Mouse (Mus musculus) lung, embryonic 16.5 days (tissue): Measurements from ENCODE around the gene Fmo1. TPM values are rescaled to one million over a fixed set of nuclear protein-coding genes. Genes with fewer than 3 reads are reported as not detected.

ENCODE experiments used
- ATAC-seq: fragments of 200-750 bp; cut with Nextera tagmentation; 2 replicates; pipeline ENCODE4 v1.8.0; 2017; ENCODE audit warnings: low read depth, mild to moderate bottlenecking, moderate library complexity
- H3K27ac ChIP-seq: fragments of 300-500 bp; sonication (generic); 2 replicates; pipeline ENCODE4 v1.5.1; 2014; ENCODE audit warnings: mild to moderate bottlenecking, control low read depth, low read length
- H3K27me3 ChIP-seq: fragments of 300-500 bp; sonication (generic); 2 replicates; pipeline ENCODE4 v1.6.1; 2014; ENCODE audit warnings: low read depth, low read length, mixed read lengths; ENCODE audit not compliant: control insufficient read depth, insufficient read depth
- H3K36me3 ChIP-seq: fragments of 300-500 bp; sonication (generic); 2 replicates; pipeline ENCODE4 v1.6.1; 2014; ENCODE audit warnings: low read length; ENCODE audit not compliant: control insufficient read depth, insufficient read depth
- H3K4me1 ChIP-seq: fragments of 300-500 bp; sonication (generic); replicated peaks from 2 replicates; pipeline ENCODE4 v1.6.1; 2014; ENCODE audit warnings: low read length, mixed read lengths; ENCODE audit not compliant: control insufficient read depth, insufficient read depth
- H3K4me2 ChIP-seq: fragments of 300-500 bp; sonication (generic); 2 replicates; pipeline ENCODE4 v1.6.1; 2014; ENCODE audit warnings: low read depth, low read length, control low read depth
- H3K4me3 ChIP-seq: fragments of 300-500 bp; sonication (generic); 2 replicates; pipeline ENCODE4 v1.5.1; 2014; ENCODE audit warnings: mild to moderate bottlenecking, low read length, control low read depth
- H3K9ac ChIP-seq: fragments of 300-500 bp; sonication (generic); 2 replicates; pipeline ENCODE4 v1.6.1; 2014; ENCODE audit warnings: low read length, control low read depth
- H3K9me3 ChIP-seq: fragments of 300-500 bp; sonication (generic); 2 replicates; pipeline ENCODE4 v1.6.1; 2016; ENCODE audit warnings: low read length; ENCODE audit not compliant: control insufficient read depth
- WGBS: fragments of 180-500 bp; shearing (Covaris S2); extraction: QIAGEN DNeasy Blood & Tissue Kit; methylation state at CpG from one replicate; pipeline ENCODE4 v1.1.7; 2014; 5-methylcytosine and 5-hydroxymethylcytosine counted together
- polyA plus RNA-seq: library from polyadenylated mRNA; unstranded; fragments of >200 nt; fragmentation: Nextera tagmentation; extraction: Ambion mirVana; gene quantifications from 2 replicates; pipeline ENCODE4 v1.2.1, GENCODE M21; 2015

The Fmo1 gene
- polyA plus RNA-seq, 1 experiment from 2014 or later = 29.2 TPM

DNA sequence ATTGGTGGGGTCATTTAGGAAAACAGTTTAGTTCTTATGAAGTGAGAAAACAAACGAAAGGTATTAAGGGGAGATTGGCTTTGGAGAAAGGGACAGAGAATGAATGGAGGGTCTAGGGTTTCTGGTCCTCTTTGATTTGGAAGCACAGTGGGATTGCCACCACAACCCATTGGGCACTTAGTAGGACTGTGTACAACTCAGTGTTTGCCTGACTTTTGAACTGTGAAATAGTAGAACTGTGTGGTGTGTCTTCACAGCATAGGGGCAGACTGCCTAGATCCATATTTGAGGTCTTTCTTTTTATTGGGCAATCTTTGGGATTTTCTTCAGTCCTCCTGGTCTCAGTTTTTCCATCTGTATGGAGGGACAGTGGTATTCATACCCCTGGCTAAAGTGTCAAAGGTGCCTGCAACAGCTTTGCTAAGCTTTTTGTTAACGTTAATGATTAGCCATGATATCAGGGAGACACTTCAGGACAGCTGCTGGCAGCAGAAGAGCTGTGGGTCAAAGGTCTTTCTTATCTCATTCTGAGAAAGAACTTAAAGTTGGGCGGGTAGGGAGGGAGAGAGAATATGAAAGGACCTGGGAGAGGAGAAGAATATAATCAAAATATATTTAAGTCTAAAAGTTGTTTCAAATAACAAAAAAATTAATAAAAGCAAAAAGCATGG is 12.5 kb downstream of the Fmo1 start:
- Histone ChIP-seq H3K27ac (no peak overlapping the region), H3K4me1 (peaks cover 3% of the 10 kb centered on the region; the same call in 1 of the 2 replicates), H3K27me3 (no peaks in the 10 kb centered on the region), H3K9me3 (no peaks in the 10 kb centered on the region), H3K4me2 (no peak overlapping the region), H3K36me3 (no peaks in the 10 kb centered on the region), H3K4me3 (no peak overlapping the region), H3K9ac (no peak overlapping the region)
- WGBS = 29% methylated on average over 3 of the region's 3 CpGs
- no peak for ATAC-seq

DNA sequence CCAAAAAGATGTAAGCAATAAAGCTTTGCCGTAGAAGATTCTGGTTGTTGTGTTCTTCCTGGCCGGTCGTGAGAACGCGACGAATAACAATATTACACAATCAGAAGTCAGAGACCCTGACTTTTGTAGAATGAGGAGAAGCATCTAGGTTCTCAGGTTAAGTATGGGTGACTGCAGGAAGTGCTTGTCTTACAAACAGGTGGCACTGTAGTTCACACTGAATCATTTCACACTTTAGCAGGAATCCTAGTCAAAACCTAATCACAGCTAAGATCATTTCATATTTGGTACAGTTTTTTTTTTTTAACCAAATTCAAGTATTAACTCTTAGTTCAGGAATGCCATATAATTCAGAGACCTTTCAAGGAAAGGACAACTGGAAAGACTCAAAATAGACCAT is 18.9 kb downstream of the Fmo1 start:
- H3K36me3 ChIP-seq = no peaks in the 10 kb centered on the region
- no peak overlapping the region for H3K4me3 ChIP-seq
- H3K27ac ChIP-seq = no peak overlapping the region
- H3K27me3 ChIP-seq = no peaks in the 10 kb centered on the region
- no peak overlapping the region for H3K4me2 ChIP-seq
- ATAC-seq = no peak
- WGBS = 94% methylated on average over 6 of the region's 6 CpGs
- no peaks in the 10 kb centered on the region for H3K9me3 ChIP-seq
- H3K9ac ChIP-seq = no peak overlapping the region
- H3K4me1 ChIP-seq = no peaks in the 10 kb centered on the region

DNA sequence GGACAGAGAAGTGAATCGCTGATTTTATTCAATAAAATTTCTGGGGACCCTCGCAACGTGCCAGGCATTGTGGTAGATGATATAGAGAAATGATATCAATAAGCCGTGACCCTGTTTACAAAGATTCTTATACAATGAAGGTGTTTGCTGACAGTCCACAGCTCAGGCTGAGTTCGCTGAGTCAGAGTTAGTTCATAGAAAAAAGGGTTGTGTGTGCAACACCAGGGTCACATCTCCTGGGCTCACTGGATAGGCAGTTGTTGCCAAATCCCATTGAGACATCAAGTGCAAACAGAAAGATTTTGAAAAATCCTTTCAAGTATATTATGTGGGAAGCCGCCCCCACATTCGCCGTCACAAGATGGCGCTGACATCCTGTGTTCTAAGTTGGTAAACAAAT is 26.2 kb downstream of the Fmo1 start:
- no peaks in the 10 kb centered on the region for H3K9me3 ChIP-seq
- H3K27ac ChIP-seq = no peak overlapping the region
- no peaks in the 10 kb centered on the region for H3K36me3 ChIP-seq
- no peak overlapping the region for H3K9ac ChIP-seq
- no peak overlapping the region for H3K4me2 ChIP-seq
- WGBS = 82% methylated on average over 9 of the region's 9 CpGs
- H3K4me3 ChIP-seq = no peak overlapping the region
- ATAC-seq = no peak
- H3K4me1 ChIP-seq = no peaks in the 10 kb centered on the region
- H3K27me3 ChIP-seq = no peaks in the 10 kb centered on the region

DNA sequence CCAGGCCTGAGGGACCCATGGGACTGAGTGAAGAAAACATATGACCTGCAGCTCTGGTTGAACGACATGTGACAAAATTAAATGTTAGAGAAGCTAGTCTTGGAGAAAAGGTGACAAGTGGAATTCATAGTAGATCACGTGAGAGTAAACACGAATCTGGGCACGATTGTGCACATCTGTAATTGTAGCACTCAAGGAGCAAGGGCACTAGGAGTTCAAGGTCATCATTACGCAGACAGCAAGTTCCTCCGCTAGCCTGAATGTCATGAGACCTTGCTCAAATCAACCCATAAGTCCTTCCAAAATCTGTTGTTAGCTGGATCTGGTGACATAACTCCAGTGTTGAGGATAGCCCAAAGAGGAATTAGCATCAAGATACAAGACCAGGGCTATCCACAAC is 27.4 kb downstream of the Fmo1 start:
- Histone ChIP-seq H3K9ac (no peak overlapping the region), H3K9me3 (no peaks in the 10 kb centered on the region), H3K27ac (no peak overlapping the region), H3K36me3 (no peaks in the 10 kb centered on the region), H3K4me3 (no peak overlapping the region), H3K4me1 (no peaks in the 10 kb centered on the region), H3K27me3 (no peaks in the 10 kb centered on the region), H3K4me2 (no peak overlapping the region)
- no peak for ATAC-seq
- WGBS = 90% methylated on average over 6 of the region's 6 CpGs

DNA sequence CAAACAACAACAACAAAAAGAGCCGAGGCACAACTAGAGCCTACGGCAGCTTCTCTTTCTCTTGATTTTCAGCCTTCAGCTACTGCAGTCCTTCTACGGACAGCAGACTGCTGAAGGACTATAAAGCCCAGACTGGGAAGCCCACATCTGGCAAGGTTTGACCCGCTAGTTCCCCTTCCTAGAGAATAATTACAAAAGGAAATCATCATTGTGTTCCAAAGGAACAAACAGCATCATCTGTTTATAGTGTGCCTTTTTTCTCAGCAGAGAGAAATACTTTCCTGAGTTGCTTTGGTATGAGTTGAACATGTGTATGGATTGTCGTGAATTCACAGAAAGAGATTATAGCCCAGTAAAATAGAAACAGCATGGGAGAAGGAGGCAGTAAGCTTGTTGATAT is 32.1 kb downstream of the Fmo1 start:
- 70% methylated on average over 5 of the region's 5 CpGs for WGBS
- Histone ChIP-seq H3K9ac (no peak overlapping the region), H3K4me1 (no peaks in the 10 kb centered on the region), H3K4me3 (no peak overlapping the region), H3K27me3 (no peaks in the 10 kb centered on the region), H3K9me3 (no peaks in the 10 kb centered on the region), H3K36me3 (no peaks in the 10 kb centered on the region), H3K27ac (no peak overlapping the region), H3K4me2 (no peak overlapping the region)
- no peak for ATAC-seq

DNA sequence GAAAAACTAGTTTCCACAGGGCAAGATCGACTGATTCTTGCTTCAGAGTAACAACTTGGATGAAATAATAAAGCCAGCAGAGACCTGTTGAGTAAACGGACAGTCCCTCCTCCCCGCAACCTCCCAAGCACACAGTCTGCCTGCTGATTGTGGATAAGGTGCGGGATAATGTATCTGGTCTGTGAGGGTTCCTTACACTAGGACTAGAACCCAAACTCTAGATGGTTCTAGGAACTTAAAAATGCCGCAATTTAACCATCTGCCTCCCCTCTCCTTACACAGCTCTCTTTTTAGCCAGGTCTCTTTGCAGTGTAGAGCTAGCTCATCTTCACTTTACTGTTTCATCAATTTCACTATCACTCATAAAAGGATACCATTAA is 33.8 kb downstream of the Fmo1 start:
- Histone ChIP-seq H3K36me3 (no peaks in the 10 kb centered on the region), H3K4me3 (no peak overlapping the region)
- 58% methylated on average over 5 of the region's 5 CpGs for WGBS

DNA sequence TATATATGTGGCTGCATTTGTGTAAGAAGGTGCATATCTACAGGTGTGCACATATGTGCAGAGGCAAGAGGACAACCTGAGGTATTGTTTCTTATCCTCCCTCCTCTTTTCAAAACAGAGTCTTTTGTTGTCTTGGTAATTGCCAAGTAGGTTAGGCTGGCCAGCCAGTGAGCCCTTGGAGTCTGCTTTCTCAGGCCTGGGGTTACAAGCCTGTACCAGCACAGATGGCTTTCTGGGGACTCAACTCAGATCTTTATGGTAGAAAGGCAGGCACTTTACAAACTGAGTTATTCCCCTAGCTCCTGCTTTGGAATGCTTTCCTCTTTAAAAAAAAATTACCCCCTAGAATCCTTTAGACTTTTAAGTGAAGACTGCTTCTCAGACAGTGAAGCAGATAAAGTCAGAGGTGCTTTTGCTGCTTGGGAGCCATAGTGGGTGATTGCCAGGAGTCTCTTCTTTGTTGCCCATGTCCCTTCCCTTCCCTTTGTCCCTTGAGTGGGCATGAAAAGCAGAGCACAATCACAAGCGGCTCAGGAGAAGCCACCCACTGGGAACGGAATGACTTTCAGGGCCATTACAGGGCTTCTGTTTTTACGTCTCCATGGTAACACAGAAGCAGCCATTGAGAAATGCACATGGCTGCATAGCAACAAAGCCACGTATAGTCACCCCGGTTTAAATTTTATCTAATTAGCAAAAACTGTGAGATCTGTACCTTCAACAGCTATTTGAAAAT is 34.4 kb downstream of the Fmo1 start:
- Histone ChIP-seq H3K4me2 (peak overlapping the region; percentile 24; the same call in 1 of the 2 replicates), H3K27me3 (no peaks in the 10 kb centered on the region), H3K9ac (no peak overlapping the region), H3K9me3 (no peaks in the 10 kb centered on the region), H3K36me3 (no peaks in the 10 kb centered on the region), H3K4me3 (no peak overlapping the region), H3K27ac (no peak overlapping the region), H3K4me1 (no peaks in the 10 kb centered on the region)
- WGBS = 10% methylated on average over 5 of the region's 5 CpGs
- ATAC-seq = peak; percentile 54; the same call in 1 of the 2 replicates

More for the DNA sequence above, 33.8 kb downstream of the Fmo1 start:
- no peak for ATAC-seq
- Histone ChIP-seq H3K27ac (no peak overlapping the region), H3K27me3 (no peaks in the 10 kb centered on the region), H3K4me1 (no peaks in the 10 kb centered on the region), H3K9ac (no peak overlapping the region), H3K9me3 (no peaks in the 10 kb centered on the region), H3K4me2 (peak overlapping the region; percentile 24; the same call in 1 of the 2 replicates)

DNA sequence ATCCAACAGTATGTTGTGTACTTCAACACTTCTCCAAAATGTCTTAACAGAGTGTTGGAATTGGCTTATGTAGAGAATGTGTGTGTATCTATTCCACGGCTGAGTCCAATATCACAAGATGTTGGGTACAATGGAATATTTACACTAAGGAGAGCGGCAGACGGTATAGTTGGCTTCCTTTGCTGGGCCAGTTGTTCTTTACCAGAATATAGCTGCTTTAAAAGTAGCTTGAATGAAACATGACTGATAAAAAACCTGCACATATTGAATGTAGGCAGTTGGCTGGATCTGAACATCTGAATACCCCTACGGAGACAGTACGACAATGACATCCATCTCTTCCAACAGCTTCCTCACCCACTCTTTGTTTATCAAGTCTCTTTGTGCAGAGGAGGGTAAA is 47.1 kb downstream of the Fmo1 start:
- no peak for ATAC-seq
- WGBS = 73% methylated on average over 5 of the region's 5 CpGs
- Histone ChIP-seq H3K27ac (no peak overlapping the region), H3K4me3 (no peak overlapping the region), H3K4me1 (no peaks in the 10 kb centered on the region), H3K9me3 (no peaks in the 10 kb centered on the region), H3K4me2 (no peak overlapping the region), H3K36me3 (no peaks in the 10 kb centered on the region), H3K27me3 (no peaks in the 10 kb centered on the region), H3K9ac (no peak overlapping the region)

DNA sequence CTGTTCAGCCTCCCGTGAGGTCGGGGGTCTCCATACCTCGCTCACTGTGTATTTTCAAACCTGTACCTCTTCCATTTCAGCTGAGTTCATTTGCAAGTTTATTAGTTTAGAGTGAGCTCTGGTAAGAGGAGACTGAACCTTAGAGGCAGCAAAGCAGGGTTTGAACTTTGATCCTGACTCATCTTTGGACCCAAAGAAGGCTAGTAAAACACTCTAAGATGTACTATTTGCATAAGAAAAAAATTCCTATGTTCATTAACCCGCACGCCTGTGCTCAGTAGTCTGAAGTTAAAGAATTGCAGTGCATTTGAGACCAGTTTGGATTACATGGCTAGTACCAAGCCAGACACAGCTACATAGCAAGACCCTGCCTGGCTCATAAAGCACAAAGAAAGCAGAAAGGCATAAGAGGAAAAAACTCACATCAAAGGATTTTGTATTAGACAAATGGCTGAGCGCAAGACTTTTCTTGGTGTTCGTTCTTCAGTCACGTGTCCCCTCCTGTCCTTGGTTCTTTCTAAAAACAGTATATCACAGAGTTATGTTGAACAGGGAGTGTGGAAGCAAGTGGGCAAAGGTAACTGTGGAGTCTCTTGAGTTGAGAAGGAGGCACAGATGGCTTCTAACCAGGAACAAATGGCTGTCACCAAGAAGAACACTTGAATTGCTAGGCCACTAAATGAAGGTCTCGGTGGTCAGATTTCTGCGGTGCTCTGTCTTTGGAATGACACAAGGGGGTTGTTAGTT is 50.9 kb downstream of the Fmo1 start:
- no peak for ATAC-seq
- Histone ChIP-seq H3K9me3 (no peaks in the 10 kb centered on the region), H3K4me1 (no peaks in the 10 kb centered on the region), H3K4me3 (no peak overlapping the region), H3K27me3 (no peaks in the 10 kb centered on the region), H3K36me3 (no peaks in the 10 kb centered on the region), H3K9ac (no peak overlapping the region), H3K4me2 (no peak overlapping the region), H3K27ac (no peak overlapping the region)
- WGBS = 69% methylated on average over 10 of the region's 10 CpGs
